Mouse (Mus musculus): ENCODE results near the gene Tuba3b.

GRCm38 (mm10) chr6:145607746-145608145 is 7.8 kb upstream of the Tuba3b start:
- TF ChIP-seq EP300 (IDR thresholded peaks at IDR 0.05; ENCODE audit: low read depth) (no peak), CTCF (IDR thresholded peaks at IDR 0.05; ENCODE audit: low read depth) (no peak)
